1 mouse cellular context compared by ENCODE assay signal in genomic region chr15:100061377-100061776, GRCm38 (mm10).
TF ChIP-seq lines count a peak whose summit lies in the region.

No protein-coding gene starts in this region.

TF ChIP-seq in MEL, 35 proteins besides CTCF, POLR2A, EP300 and RAD21:
- no peak for TF ChIP-seq MAZ (IDR thresholded peaks at IDR 0.05; ENCODE audit: low read depth, low read length)
- peak; percentile 56; the same call in 1 of the 2 replicates for TF ChIP-seq POLR2AphosphoS5 (IDR thresholded peaks at IDR 0.05; ENCODE audit: borderline replicate concordance, low read depth, low read length)
